Mouse (Mus musculus) right cerebral cortex, adult 2 months (tissue): ENCODE results near the gene Fcgr4.
"Not testable (repeated sequence)": the region's sequence is repeated elsewhere in the genome, so short reads cannot be mapped to it uniquely, and the experiment has no call there.

ENCODE experiments used
- DNase-seq, 2 experiments: peaks; one replicate each; pipeline ENCODE4 v3.0.0; 2021 to 2022; ENCODE audit warnings: low spot score in 2 of 2

Gene Fcgr4

DNA sequence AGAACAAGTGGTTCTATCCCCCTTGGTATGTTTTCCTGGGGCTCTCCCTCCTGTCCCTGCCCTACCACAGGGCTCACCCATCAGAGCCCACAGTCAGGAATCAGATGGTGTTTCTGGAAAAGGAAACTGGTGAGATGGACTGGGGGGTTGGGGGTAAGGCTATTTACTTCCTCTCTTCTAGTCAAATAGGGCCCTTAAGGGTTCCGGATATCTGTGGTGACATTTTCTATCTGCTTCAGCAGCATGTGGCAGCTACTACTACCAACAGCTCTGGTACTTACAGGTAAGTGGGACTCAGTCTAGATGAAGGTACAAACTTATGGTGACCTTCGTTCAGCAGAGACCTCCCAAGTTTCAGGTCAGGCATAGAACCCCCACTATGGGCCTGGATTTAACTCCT lies at the start of gene Fcgr4:
Gene Fcgr4 (plus strand): TSS at position 184 of the 400 bp plus-strand sequence.
- no peak for DNase-seq

GRCm38 (mm10) chr1:170972494-170972893 lies 46.2 kb upstream of the Fcgr4 start:
- no peak for DNase-seq

- no peak for DNase-seq
Measured at GRCm38 (mm10) chr1:170972936-170973335, 45.8 kb upstream of the Fcgr4 start.

- DNase-seq = no peak
Measured at GRCm38 (mm10) chr1:170974171-170974570, 44.5 kb upstream of the Fcgr4 start.

DNA sequence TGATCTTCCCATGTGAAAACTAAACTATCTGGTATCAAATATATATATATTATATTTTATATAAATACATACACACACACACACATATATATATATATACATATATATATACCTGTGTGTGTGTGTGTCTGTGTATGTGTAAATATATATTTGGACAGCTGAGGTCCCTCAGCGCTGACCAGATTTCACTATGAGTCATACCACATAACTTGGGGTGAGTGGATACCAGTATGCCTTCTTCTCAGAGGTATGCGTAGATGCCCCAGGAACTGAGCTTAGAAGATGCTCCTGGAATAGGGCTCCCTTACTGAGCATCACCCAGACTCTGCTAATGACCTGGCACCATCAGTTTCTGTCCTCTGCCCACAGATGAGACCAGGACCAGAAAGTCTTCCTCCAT lies 44.0 kb upstream of the Fcgr4 start:
- DNase-seq = no peak

DNA sequence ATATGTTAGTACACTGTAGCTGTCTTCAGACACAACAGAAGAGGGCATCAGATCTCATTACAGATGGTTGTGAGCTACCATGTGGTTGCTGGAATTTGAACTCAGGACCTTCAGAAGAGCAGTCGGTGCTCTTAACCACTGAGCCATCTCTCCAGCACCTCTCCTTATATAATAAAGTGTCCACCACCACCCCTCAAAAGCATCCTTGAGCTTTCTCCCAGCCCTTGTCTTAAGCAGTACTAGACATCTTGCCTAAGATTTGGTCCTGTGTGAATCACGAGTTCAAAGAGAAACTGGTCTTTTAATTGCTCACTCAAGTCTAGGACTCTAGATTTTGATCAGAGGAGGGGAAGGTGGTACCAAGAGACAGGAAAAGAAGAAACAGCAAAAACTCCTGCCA lies 43.4 kb upstream of the Fcgr4 start:
- not testable (repeated sequence) for DNase-seq

DNA sequence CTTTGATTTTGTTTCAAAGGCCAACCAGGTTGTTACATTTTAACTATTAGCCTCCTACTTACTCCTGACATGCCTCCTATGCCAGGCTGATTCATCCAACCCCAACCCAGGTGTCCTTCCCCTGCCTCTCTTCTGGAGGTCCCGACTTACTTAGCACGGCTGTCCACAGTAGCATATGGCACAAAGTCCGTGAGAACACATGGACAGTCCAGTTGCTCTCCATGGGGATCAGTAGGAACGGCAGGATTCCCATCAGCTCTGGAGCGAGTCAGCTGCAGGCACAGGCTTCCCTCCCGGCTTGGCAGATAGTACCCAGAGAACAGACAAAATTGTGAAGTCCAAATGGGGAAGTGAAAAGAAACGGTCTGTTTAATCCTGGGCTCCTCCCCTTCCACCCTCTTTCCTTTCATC lies 43.0 kb upstream of the Fcgr4 start:
- DNase-seq = no peak

DNA sequence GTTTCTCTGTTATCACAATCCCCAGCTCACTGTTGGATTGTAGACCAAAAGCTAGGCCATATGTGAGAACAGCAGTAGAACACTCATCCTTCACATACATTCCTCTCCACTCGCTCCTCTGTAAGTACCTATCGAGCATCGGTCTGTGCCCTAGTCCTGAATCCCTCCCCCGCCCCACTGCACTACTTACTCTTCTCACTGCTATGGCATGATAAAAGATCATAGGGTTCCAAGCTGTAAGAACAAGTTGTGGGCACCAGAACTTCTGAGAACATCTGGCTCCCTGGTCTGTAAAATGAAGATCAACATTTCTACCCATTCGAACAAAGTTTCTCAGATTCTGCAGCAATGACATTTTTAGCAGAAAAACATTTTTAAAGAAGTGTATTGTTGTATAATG lies 42.3 kb upstream of the Fcgr4 start, which contains the start of gene Fcgr2b:
Gene Fcgr2b (minus strand): TSS at position 101 of the 400 bp plus-strand sequence.
- no peak for DNase-seq

GRCm38 (mm10) chr1:170978601-170979000 lies 40.1 kb upstream of the Fcgr4 start:
- no peak for DNase-seq

DNA sequence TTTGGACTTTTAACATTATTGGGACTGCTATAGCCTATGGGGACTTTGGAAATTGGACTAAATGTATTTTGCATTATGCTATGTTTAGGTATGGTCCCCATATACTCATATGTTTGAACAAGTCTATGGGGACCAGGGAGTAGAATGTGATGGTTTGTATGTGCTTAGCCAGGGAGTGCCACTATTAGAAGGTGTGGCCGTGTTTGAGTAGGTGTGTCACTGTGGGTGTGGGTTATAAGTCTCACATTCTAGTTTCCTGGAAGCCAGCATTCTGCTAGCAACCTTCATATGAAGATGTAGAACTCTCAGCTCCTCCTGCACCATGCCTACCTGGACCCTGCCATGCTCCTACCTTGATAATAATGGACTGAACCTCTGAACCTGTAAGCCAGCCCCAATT lies 37.0 kb upstream of the Fcgr4 start:
- DNase-seq = not testable (repeated sequence)

DNA sequence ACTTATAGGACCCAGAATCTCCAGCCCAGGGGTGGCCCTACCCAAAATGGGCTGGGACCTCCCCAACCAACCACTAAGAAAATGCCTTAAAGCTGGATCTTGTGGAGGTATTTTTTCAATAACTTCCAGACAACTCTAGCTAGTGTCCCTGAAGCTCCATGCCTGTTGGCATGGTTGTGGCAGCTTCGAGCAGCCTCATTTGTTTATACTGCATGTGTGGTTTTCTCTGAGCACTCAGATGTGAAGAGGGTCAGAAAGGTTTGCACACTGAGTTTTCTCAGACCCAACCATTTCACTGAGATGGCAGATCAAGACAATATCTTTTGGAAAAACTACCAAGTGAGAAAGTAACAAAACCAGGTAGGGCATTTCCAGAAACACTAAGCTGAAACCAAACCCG lies 36.4 kb upstream of the Fcgr4 start:
- no peak for DNase-seq

DNA sequence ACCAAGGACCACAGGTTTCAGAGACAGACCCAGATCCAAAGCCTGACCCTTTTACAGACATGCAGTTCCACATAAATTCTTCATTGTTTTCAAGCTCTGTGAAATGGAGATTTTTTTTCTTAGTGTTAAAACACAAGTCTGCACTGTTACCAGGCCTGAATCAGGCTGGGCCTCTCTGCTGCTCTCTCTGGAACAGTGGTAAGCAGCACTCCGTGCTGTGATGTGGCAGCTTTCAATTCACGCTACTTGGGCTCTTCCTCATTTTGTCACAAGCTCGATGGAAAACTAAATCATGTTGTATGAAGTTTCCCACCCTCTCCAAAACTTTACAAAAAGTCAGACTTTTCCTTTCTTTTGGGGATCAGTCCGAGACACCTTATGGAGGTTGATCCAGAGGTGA lies 35.7 kb upstream of the Fcgr4 start:
- DNase-seq = no peak

DNA sequence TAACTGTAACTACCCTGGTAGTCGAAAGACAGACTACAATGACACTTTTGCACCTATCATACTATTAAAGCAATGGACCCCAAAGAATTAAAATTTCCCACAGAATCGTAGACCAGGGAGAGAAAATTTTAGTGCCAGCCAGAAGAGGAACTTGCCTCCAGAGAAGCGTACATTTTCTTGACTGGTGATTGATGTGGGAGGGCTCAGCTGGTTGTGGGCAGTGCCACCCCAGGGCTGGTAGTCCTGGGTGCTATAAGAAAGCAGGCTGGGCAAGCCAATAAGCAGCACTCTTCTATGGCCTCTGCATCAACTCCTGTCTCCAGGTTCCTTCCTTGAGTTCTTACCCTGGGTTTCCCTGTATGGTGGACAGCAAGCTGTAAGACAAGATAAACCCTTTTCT lies 33.6 kb upstream of the Fcgr4 start:
- DNase-seq = no peak

DNA sequence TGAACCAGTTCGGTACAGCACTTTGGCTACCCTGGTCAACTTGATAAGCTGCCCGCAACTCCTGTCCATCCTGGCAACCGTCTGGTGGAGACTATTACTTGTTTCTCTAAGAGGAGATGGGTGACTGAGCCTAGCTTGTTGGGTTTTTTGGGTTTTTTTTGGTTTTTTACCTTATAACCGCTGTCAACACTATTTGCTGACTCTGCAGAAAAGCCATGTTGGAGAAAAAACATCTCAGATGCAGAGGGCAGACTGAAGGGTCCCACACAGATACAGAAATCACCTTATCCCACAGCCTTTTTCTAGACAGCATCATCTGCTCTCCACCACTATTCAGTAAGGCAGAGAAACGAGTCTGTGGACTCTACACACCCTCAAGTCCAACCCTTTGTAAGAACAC lies 32.9 kb upstream of the Fcgr4 start:
- no peak for DNase-seq

DNA sequence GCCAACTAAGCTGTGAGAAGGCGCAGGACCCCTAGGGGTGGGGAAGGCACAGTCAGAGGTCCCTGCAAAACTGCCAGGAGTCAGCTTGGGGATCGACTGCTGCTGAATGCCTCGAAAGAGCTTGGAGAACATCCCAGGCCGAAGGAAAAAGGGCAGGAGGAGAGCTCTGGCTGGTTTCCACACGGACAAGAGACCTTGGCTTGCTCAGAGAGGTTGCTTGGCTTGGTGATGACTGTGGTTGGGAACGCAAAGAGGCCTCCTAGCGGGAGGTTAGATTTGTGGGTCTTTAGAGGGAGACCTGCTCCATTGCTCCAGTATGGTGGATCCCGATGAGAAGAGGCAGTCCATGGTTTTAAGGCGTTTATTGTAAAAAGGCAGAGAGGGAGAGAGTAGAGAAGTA lies 29.1 kb upstream of the Fcgr4 start:
- DNase-seq = no peak

GRCm38 (mm10) chr1:170992550-170992949 lies 26.2 kb upstream of the Fcgr4 start:
- peak; percentile 54 to 59 for DNase-seq

DNA sequence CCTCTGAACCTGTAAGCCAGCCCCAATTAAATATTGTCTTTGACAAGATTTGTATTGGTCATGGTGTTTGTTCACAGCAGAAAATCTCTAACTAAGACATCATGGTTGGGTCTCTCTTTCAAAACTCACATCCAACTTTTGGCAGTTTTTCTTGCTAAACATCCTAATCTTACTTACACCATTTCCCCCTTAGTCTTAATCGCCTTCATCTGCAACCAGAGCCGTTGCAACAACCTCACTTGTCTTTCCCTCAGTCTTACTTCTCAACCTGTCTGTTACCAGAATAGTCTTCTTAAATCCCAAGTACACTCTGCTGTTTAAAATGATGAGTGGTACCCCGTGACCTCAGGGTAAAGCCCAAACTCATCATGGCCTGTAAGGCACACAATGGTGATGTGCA lies 22.7 kb upstream of the Fcgr4 start:
- no peak for DNase-seq

GRCm38 (mm10) chr1:170996753-170997152 lies 22.0 kb upstream of the Fcgr4 start:
- DNase-seq = peak; percentile 59 to 75

DNA sequence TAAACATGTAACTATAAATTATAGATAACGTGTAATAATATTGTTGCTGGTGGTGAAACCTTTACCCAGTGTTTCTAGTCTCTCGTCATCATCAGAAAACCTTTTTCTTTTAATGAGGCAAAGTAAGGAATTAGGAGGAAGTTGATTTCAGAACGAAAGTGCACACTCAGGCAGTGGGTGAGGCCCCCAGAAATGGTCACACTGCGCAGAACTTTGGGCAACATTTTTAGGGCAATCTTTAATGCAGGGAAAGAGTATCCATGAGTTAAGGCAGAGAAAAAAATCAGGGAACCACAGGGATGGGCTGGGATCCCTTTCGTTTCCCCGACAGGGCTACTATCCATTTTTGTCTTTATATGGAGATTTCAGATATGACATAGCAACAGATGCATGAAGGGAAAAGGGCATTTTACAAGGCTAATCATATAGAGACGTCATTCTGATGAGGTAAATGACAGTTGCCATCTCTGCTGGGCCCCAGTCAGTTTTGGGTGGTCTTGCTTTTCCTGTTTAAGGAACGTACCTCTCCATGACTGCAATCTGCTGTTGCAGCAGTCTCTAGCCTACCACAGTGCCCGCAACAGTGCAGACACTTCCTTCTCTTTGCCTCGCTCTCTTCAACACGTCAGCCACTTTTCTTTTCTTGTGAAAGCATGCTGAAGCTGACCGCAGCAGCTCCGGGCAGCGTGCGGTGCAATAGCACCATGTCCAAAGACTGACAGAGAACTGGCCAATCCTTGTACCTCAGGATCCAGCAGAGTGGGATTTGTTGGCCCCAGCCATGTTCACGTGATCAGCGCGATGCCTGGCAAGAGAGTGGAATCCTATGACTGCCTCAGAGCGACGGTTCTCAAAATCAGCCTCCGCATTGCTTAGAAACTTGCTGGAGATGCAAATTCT lies 20.7 kb upstream of the Fcgr4 start:
- DNase-seq = peak; percentile 71 to 74

- no peak for DNase-seq
Measured at GRCm38 (mm10) chr1:170999811-171000210, 18.9 kb upstream of the Fcgr4 start.

- no peak for DNase-seq
Measured at GRCm38 (mm10) chr1:171005081-171005480, 13.6 kb upstream of the Fcgr4 start.

GRCm38 (mm10) chr1:171005586-171005985 lies 13.1 kb upstream of the Fcgr4 start:
- no peak for DNase-seq

GRCm38 (mm10) chr1:171006335-171006734 lies 12.4 kb upstream of the Fcgr4 start:
- no peak for DNase-seq

- no peak for DNase-seq
Measured at GRCm38 (mm10) chr1:171006905-171007304, 11.8 kb upstream of the Fcgr4 start.
